Mouse (Mus musculus): ENCODE measurements around the gene Gm49425. TPM values are rescaled to one million over a fixed set of nuclear protein-coding genes. Genes with fewer than 3 reads are reported as not detected.

The Gm49425 gene
- polyA plus RNA-seq, 1 experiment from 2014 or later = not detected

- no peaks in the 10 kb centered on the region for H3K27me3 ChIP-seq (replicated peaks; ENCODE audit: insufficient read depth, low read length)
- TF ChIP-seq CTCF (IDR thresholded peaks at IDR 0.05) (no peak), EP300 (IDR thresholded peaks at IDR 0.05) (no peak)
- no peaks in the 10 kb centered on the region for H3K36me3 ChIP-seq (ENCODE audit: insufficient read depth, low read length)
- DNase-seq (ENCODE audit: low spot score) (no peak), ATAC-seq (no peak)
- no peaks in the 10 kb centered on the region for H3K4me1 ChIP-seq (ENCODE audit: insufficient read depth, low read depth, low read length)
- no peak overlapping the region for H3K4me3 ChIP-seq (ENCODE audit: low read depth, low read length)
- H3K27ac ChIP-seq (ENCODE audit: low read length) = no peak overlapping the region
- 57% methylated on average over 3 of the region's 3 CpGs for WGBS
- no peaks in the 10 kb centered on the region for H3K9me3 ChIP-seq (ENCODE audit: low read length)
- no peak overlapping the region for H3K9ac ChIP-seq (replicated peaks; ENCODE audit: low read depth)
- no peak overlapping the region for H3K4me2 ChIP-seq (replicated peaks; ENCODE audit: low read depth, low read length)
Measured at GRCm38 (mm10) chr15:101544478-101544877, 27.4 kb upstream of the Gm49425 start.

- no peak overlapping the region for H3K9ac ChIP-seq (replicated peaks; ENCODE audit: low read depth)
- H3K9me3 ChIP-seq (ENCODE audit: low read length) = no peaks in the 10 kb centered on the region
- no peak overlapping the region for H3K4me2 ChIP-seq (replicated peaks; ENCODE audit: low read depth, low read length)
- H3K36me3 ChIP-seq (ENCODE audit: insufficient read depth, low read length) = no peaks in the 10 kb centered on the region
- H3K4me1 ChIP-seq (ENCODE audit: insufficient read depth, low read depth, low read length) = no peaks in the 10 kb centered on the region
- DNase-seq (ENCODE audit: low spot score) (no peak), ATAC-seq (no peak)
- peak; percentile 9; the same call in 1 of the 2 replicates for TF ChIP-seq CTCF (IDR thresholded peaks at IDR 0.05)
- no peak for TF ChIP-seq EP300 (IDR thresholded peaks at IDR 0.05)
- WGBS = 62% methylated on average over 9 of the region's 9 CpGs
- no peak overlapping the region for H3K27ac ChIP-seq (ENCODE audit: low read length)
- no peak overlapping the region for H3K4me3 ChIP-seq (ENCODE audit: low read depth, low read length)
- no peaks in the 10 kb centered on the region for H3K27me3 ChIP-seq (replicated peaks; ENCODE audit: insufficient read depth, low read length)
Measured at GRCm38 (mm10) chr15:101542543-101542942, 25.5 kb upstream of the Gm49425 start.

- Histone ChIP-seq H3K4me3 (ENCODE audit: low read depth, low read length) (no peak overlapping the region), H3K4me2 (replicated peaks; ENCODE audit: low read depth, low read length) (no peak overlapping the region), H3K4me1 (ENCODE audit: insufficient read depth, low read depth, low read length) (no peaks in the 10 kb centered on the region), H3K36me3 (ENCODE audit: insufficient read depth, low read length) (no peaks in the 10 kb centered on the region), H3K9ac (replicated peaks; ENCODE audit: low read depth) (no peak overlapping the region), H3K9me3 (ENCODE audit: low read length) (no peaks in the 10 kb centered on the region), H3K27ac (ENCODE audit: low read length) (no peak overlapping the region), H3K27me3 (replicated peaks; ENCODE audit: insufficient read depth, low read length) (no peaks in the 10 kb centered on the region)
- TF ChIP-seq CTCF (IDR thresholded peaks at IDR 0.05) (no peak), EP300 (IDR thresholded peaks at IDR 0.05) (no peak)
- ATAC-seq (peak; percentile 56; the same call in 1 of the 2 replicates), DNase-seq (ENCODE audit: low spot score) (peak; percentile 49)
- WGBS = 55% methylated on average over 4 of the region's 4 CpGs
Measured at GRCm38 (mm10) chr15:101538580-101538900, 21.5 kb upstream of the Gm49425 start.

- Histone ChIP-seq H3K36me3 (ENCODE audit: insufficient read depth, low read length) (no peaks in the 10 kb centered on the region), H3K9me3 (ENCODE audit: low read length) (no peaks in the 10 kb centered on the region), H3K4me2 (replicated peaks; ENCODE audit: low read depth, low read length) (no peak overlapping the region), H3K4me3 (ENCODE audit: low read depth, low read length) (no peak overlapping the region), H3K27ac (ENCODE audit: low read length) (no peak overlapping the region), H3K9ac (replicated peaks; ENCODE audit: low read depth) (no peak overlapping the region), H3K27me3 (replicated peaks; ENCODE audit: insufficient read depth, low read length) (no peaks in the 10 kb centered on the region), H3K4me1 (ENCODE audit: insufficient read depth, low read depth, low read length) (no peaks in the 10 kb centered on the region)
- peak; percentile 33 for TF ChIP-seq CTCF (IDR thresholded peaks at IDR 0.05)
- no peak for TF ChIP-seq EP300 (IDR thresholded peaks at IDR 0.05)
- WGBS = 32% methylated on average over 7 of the region's 7 CpGs
- ATAC-seq (no peak), DNase-seq (ENCODE audit: low spot score) (no peak)
Measured at GRCm38 (mm10) chr15:101537864-101538579, 21.0 kb upstream of the Gm49425 start.

- TF ChIP-seq EP300 (IDR thresholded peaks at IDR 0.05) = no peak
- no peak for TF ChIP-seq CTCF (IDR thresholded peaks at IDR 0.05)
- Histone ChIP-seq H3K27ac (ENCODE audit: low read length) (no peak overlapping the region), H3K4me1 (ENCODE audit: insufficient read depth, low read depth, low read length) (no peaks in the 10 kb centered on the region), H3K36me3 (ENCODE audit: insufficient read depth, low read length) (no peaks in the 10 kb centered on the region), H3K9me3 (ENCODE audit: low read length) (no peaks in the 10 kb centered on the region), H3K4me3 (ENCODE audit: low read depth, low read length) (no peak overlapping the region), H3K4me2 (replicated peaks; ENCODE audit: low read depth, low read length) (no peak overlapping the region), H3K27me3 (replicated peaks; ENCODE audit: insufficient read depth, low read length) (no peaks in the 10 kb centered on the region), H3K9ac (replicated peaks; ENCODE audit: low read depth) (no peak overlapping the region)
- WGBS = 50% methylated on average over 9 of the region's 9 CpGs
- ATAC-seq = peak; percentile 33; the same call in 1 of the 2 replicates
- DNase-seq (ENCODE audit: low spot score) = no peak
Measured at GRCm38 (mm10) chr15:101536054-101536850, 19.2 kb upstream of the Gm49425 start.

- Histone ChIP-seq H3K9ac (replicated peaks; ENCODE audit: low read depth) (no peak within 1 kb of the TSS), H3K27ac (ENCODE audit: low read length) (no peak within 1 kb of the TSS), H3K9me3 (ENCODE audit: low read length) (no peaks in the 10 kb centered on the region), H3K4me2 (replicated peaks; ENCODE audit: low read depth, low read length) (no peak within 1 kb of the TSS), H3K27me3 (replicated peaks; ENCODE audit: insufficient read depth, low read length) (no peaks in the 10 kb centered on the region), H3K4me1 (ENCODE audit: insufficient read depth, low read depth, low read length) (no peaks in the 10 kb centered on the region), H3K36me3 (ENCODE audit: insufficient read depth, low read length) (no peaks in the 10 kb centered on the region), H3K4me3 (ENCODE audit: low read depth, low read length) (no peak within 1 kb of the TSS)
- no peak for TF ChIP-seq EP300 (IDR thresholded peaks at IDR 0.05)
- no peak for TF ChIP-seq CTCF (IDR thresholded peaks at IDR 0.05)
- 80% methylated on average over 7 of the region's 7 CpGs for WGBS
- ATAC-seq (no peak), DNase-seq (ENCODE audit: low spot score) (no peak)
Measured at GRCm38 (mm10) chr15:101532720-101533119, 15.7 kb upstream of the Gm49425 start, which contains the start of gene Krt84. Gene Krt84 (minus strand): TSS chr15:101532820.
